Mouse (Mus musculus) testis, adult 2 months (tissue): ENCODE measurements around the gene Zfp444. TPM values are rescaled to one million over a fixed set of nuclear protein-coding genes. Genes with fewer than 3 reads are reported as not detected.

Experiments used
- H3K27ac ChIP-seq: fragments of 200-500 bp; 2 replicates; pipeline ENCODE4 v1.5.1; 2012; ENCODE audit warnings: low read depth, low read length; ENCODE audit not compliant: control insufficient read depth, insufficient read depth
- H3K27me3 ChIP-seq: fragments of 200-500 bp; 2 replicates; pipeline ENCODE4 v1.6.1; 2012; ENCODE audit warnings: mild to moderate bottlenecking, low read length, moderate library complexity; ENCODE audit not compliant: control insufficient read depth, insufficient read depth
- H3K36me3 ChIP-seq: fragments of 200-500 bp; 2 replicates; pipeline ENCODE4 v1.6.1; 2012; ENCODE audit warnings: mild to moderate bottlenecking, low read length; ENCODE audit not compliant: control insufficient read depth, insufficient read depth
- H3K4me1 ChIP-seq: fragments of 200-500 bp; 2 replicates; pipeline ENCODE4 v1.6.1; 2012; ENCODE audit warnings: low read length; ENCODE audit not compliant: control insufficient read depth, insufficient read depth
- H3K4me3 ChIP-seq: fragments of 200-500 bp; 2 replicates; pipeline ENCODE4 v1.5.1; 2012; ENCODE audit warnings: low read depth, mild to moderate bottlenecking, low read length, moderate library complexity, mixed read lengths; ENCODE audit not compliant: control insufficient read depth
- CTCF ChIP-seq: fragments of 200-500 bp; IDR thresholded peaks from 2 replicates; pipeline ENCODE4 v1.5.1; 2012; ENCODE audit warnings: low read depth, mild to moderate bottlenecking, inconsistent platforms, low read length, moderate library complexity; ENCODE audit not compliant: control insufficient read depth, insufficient read depth, insufficient replicate concordance
- POLR2A ChIP-seq: fragments of 200-500 bp; IDR thresholded peaks from 2 replicates; pipeline ENCODE4 v1.6.1; 2012; ENCODE audit warnings: low read depth, mild to moderate bottlenecking, inconsistent platforms, low read length, moderate library complexity; ENCODE audit not compliant: control insufficient read depth
- polyA plus RNA-seq: library from polyadenylated mRNA; depleted of rRNA; stranded (reverse); fragments of >200 nt; gene quantifications from 2 replicates; pipeline ENCODE4 v1.2.3, GENCODE M21; 2012

The Zfp444 gene
- polyA plus RNA-seq, 1 experiment, result 21.6 TPM

DNA sequence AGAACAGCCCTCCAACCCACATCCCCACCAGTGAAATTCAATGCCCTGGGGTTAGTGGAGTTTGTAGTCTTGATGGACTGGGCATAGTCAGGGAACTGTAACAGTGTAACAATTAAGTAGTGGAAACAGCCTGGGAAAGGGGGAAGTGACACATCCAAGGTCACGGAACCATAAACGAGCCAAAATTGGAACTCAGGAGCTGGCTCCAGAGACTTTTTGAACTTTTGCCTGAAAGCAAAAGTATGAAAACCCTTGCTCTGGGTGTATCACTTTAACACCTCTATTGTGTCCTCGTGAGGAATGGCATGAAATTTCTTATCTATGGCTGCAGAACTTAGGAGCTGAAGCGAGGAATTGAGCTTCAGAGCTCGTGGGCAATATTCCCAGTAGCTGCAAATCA, 17.9 kb upstream of the Zfp444 start:
- Histone ChIP-seq H3K36me3 (no peaks in the 10 kb centered on the region), H3K4me3 (no peak overlapping the region), H3K4me1 (peaks cover 16% of the 10 kb centered on the region), H3K27ac (peak overlapping the region; percentile 96), H3K27me3 (no peaks in the 10 kb centered on the region)
- no peak for TF ChIP-seq POLR2A
- TF ChIP-seq CTCF, result no peak

DNA sequence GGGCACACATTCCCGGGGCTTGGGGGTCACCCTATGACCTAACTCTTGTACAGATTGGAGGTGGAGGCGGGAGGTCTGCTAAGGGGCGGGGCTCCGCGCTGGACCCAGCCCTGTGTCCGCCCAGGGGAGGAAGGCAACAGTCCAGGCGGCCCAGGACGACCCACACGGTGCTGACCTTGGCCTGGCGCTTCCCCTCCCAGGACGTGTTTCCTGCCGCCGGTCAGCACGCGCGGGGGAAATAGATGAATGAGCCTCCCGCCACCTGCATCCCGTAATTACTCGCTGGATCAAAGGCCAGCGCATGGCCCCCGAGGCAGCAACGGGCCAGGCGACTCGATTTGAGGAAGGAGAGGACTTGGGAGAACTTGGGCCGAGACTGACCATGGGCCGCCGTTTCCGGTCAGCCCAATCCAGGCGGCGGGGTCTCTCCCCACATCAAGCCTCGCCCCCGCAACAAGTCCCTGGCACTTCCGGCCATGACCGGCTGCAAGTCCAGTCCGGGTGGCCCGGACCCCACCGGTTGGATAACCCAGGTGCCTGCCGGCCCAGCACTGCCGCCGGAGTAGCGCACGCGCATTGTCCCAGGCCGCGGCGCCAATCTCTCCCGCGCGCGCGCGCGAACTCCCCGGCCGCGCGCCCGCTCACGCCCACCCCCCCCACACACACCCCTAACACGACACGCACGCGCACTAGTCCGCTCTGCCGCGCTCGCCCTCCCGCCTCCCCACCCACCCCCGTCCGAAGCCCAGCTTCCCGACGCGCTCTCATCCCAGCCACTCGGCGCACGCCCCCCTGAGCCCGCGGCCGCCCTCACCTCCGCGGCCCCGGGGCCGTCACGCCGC, 16.8 kb upstream of the Zfp444 start:
- TF ChIP-seq CTCF, result no peak
- peak; percentile 37 for TF ChIP-seq POLR2A
- Histone ChIP-seq H3K4me3 (peak overlapping the region; percentile 93), H3K27ac (peak overlapping the region; percentile 98), H3K36me3 (no peaks in the 10 kb centered on the region), H3K27me3 (no peaks in the 10 kb centered on the region), H3K4me1 (peaks cover 15% of the 10 kb centered on the region)

DNA sequence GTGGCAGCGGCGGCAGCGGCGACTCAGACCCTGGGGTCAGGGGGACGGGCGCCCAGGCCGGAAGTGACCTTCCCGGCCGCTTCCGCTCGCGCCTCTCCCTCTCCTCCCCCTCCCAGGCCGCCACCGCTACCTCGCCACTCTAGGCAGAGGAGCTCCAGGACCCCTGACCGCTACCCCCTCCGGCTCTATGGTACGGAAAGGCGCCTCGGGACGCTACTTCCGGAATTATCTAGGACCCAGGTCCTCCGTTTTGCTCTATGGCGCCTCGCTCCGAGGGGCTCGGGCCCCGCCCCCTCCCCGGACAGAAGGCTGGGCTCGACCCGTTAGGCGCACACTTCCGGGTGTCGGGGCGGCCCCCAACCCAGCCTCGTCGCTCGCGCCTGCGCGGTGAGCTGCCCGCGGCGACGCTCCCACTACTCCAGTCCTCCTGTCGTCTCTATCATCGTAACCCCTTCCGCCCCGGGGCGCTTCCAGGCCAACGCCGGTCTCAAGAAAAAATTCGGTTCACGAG, 16.1 kb upstream of the Zfp444 start, which contains the start of gene Zfp787:
Zfp787 (minus strand) TSS at position 97 of the 511 bp plus-strand sequence.
- Histone ChIP-seq H3K4me3 (peak within 1 kb of the TSS; percentile 93), H3K27ac (peak within 1 kb of the TSS; percentile 98), H3K4me1 (peaks cover 15% of the 10 kb centered on the region), H3K36me3 (no peaks in the 10 kb centered on the region), H3K27me3 (no peaks in the 10 kb centered on the region)
- TF ChIP-seq CTCF (no peak), POLR2A (no peak)

DNA sequence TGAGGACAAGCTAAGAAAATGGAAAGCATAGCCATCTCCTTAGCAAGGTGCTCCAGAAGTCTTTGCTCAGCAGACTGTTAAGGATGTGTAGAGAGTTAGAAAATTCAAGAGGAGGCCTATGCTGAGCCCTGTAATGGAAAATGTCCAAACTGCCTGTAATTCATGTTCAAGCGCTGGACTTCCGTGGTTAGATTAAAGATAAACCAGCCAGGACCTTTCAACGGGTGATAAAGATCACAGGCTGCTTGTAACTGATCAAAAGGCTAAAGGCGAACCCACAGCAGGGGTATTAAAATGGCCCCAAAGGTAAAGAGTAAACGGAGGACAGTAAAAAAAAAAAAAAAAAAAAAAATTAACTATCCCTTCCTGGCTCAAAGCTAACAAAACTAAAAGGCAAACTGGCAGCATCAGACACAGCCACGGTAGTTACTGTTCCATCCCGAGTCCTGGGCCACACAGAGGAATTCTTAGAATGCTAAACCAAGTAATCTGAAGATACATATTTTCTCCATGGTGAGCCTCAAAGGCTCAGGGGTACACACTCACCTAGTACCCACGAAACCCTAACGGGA, 15.0 kb upstream of the Zfp444 start:
- H3K4me3 ChIP-seq, result no peak overlapping the region; the same call in 1 of the 2 replicates
- H3K36me3 ChIP-seq, result no peaks in the 10 kb centered on the region
- no peaks in the 10 kb centered on the region for H3K27me3 ChIP-seq
- TF ChIP-seq POLR2A (no peak), CTCF (no peak)
- peaks cover 10% of the 10 kb centered on the region for H3K4me1 ChIP-seq
- peak overlapping the region; percentile 98 for H3K27ac ChIP-seq

DNA sequence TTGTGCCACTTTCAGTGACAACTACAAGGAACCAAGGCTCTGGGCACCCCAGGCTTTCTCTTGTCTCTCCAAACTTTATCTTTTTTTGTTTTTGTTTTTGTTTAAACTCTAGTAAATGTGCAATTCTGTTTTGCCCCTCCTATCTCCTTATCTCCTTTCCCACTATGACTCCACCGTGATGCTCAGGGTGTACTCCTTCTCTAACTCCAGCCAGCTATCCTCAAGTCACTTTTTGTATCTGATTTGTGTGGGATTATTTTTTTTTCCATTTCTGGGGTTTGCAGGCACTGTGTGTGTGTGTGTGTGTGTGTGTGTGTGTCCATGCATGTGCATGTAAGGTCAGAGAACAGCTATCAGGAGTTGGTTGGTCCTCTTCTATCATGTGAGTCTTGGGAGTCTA, 14.5 kb upstream of the Zfp444 start:
- no peak for TF ChIP-seq CTCF
- no peak for TF ChIP-seq POLR2A
- Histone ChIP-seq H3K36me3 (no peaks in the 10 kb centered on the region), H3K4me3 (no peak overlapping the region), H3K27ac (peak overlapping the region; percentile 46; the same call in 1 of the 2 replicates), H3K27me3 (no peaks in the 10 kb centered on the region), H3K4me1 (peaks cover 7% of the 10 kb centered on the region)

DNA sequence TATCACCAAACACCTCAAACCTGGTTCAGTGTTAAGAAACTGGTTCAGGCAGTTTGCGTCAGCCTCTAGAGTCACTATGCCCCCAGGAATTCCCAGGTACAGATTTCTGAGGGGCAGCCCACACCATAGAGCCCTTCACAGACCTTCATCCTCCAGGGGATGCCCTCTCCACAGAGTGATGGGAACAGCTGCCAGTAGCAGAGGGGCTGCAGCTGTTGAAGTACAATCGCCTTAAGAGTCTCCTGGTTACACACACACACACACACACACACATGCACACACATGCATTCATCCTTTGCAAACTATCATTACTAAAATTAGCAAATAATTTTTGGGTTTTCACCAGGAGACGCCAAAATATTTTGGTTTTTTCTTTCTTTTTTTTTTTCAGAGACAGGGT, 12.4 kb upstream of the Zfp444 start:
- no peak for TF ChIP-seq POLR2A
- H3K4me1 ChIP-seq, result peaks cover 7% of the 10 kb centered on the region
- no peaks in the 10 kb centered on the region for H3K36me3 ChIP-seq
- no peak overlapping the region; the same call in 1 of the 2 replicates for H3K27ac ChIP-seq
- H3K27me3 ChIP-seq, result no peaks in the 10 kb centered on the region
- H3K4me3 ChIP-seq, result no peak overlapping the region

DNA sequence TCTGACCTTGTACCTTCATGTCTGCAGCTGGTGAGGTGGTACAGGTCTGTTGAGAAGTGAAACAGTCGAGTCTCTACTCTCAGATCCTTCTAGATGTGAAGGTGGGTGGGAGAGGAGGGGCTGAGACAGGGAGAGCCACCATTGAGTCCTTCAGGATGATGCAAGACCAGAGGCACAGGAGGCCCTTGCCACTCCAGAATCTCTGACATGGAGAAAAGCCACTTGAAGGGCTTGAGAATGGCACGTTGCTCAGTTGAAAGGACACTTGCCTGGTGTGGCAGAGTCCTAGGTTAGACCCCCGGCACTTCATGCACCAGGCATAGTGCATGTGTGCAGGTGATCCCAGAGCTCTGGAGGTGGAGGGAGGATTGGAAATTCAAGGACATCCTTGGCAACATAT, 10.5 kb upstream of the Zfp444 start:
- H3K4me3 ChIP-seq, result no peak overlapping the region
- H3K27ac ChIP-seq, result no peak overlapping the region
- H3K36me3 ChIP-seq, result no peaks in the 10 kb centered on the region
- TF ChIP-seq CTCF (no peak), POLR2A (no peak)
- H3K4me1 ChIP-seq, result peaks cover 4% of the 10 kb centered on the region; the same call in 1 of the 2 replicates
- H3K27me3 ChIP-seq, result no peaks in the 10 kb centered on the region
